Mouse (Mus musculus) CH12F3 (cell line): ENCODE data around the gene Ppil1.

ENCODE experiments used
- in situ Hi-C: fragments of 300-500 bp; cut with MboI; formaldehyde crosslinking; loops from 2 replicates; pipeline ENCODE4 v1.14.3; 2020; ENCODE audit warnings: low sequenced_read_pairs

The Ppil1 gene

GRCm38 (mm10) chr17:29263840-29264633 lies at the start of gene Ppil1:
TSS of gene Ppil1 (minus strand) at chr17:29264186.
- in situ Hi-C loops: loop anchor here (10.0 kb wide), 1 partner anchor 251 kb away; no protein-coding TSS in a partner anchor

- in situ Hi-C loops: no loop called here
Measured at GRCm38 (mm10) chr17:29313300-29313699, 49.3 kb upstream of the Ppil1 start.

GRCm38 (mm10) chr17:29312082-29312481 lies 48.1 kb upstream of the Ppil1 start:
- in situ Hi-C loops: no loop called here

GRCm38 (mm10) chr17:29311602-29312001 lies 47.6 kb upstream of the Ppil1 start:
- in situ Hi-C loops: no loop called here

- in situ Hi-C loops: no loop called here
Measured at GRCm38 (mm10) chr17:29310056-29310623, 46.2 kb upstream of the Ppil1 start.

- in situ Hi-C loops: no loop called here
Measured at GRCm38 (mm10) chr17:29305871-29306270, 41.9 kb upstream of the Ppil1 start.

GRCm38 (mm10) chr17:29305058-29305806 lies 41.2 kb upstream of the Ppil1 start:
- in situ Hi-C loops: no loop called here

- in situ Hi-C loops: no loop called here
Measured at GRCm38 (mm10) chr17:29304376-29305057, 40.5 kb upstream of the Ppil1 start.

- in situ Hi-C loops: no loop called here
Measured at GRCm38 (mm10) chr17:29303856-29304255, 39.9 kb upstream of the Ppil1 start.

- in situ Hi-C loops: no loop called here
Measured at GRCm38 (mm10) chr17:29303087-29303486, 39.1 kb upstream of the Ppil1 start.

GRCm38 (mm10) chr17:29302149-29302548 lies 38.2 kb upstream of the Ppil1 start:
- in situ Hi-C loops: no loop called here

- in situ Hi-C loops: no loop called here
Measured at GRCm38 (mm10) chr17:29301421-29301820, 37.4 kb upstream of the Ppil1 start.

- in situ Hi-C loops: no loop called here
Measured at GRCm38 (mm10) chr17:29300926-29301325, 36.9 kb upstream of the Ppil1 start.

GRCm38 (mm10) chr17:29299282-29299681 lies 35.3 kb upstream of the Ppil1 start:
- in situ Hi-C loops: no loop called here

- in situ Hi-C loops: no loop called here
Measured at GRCm38 (mm10) chr17:29297813-29298212, 33.8 kb upstream of the Ppil1 start.

GRCm38 (mm10) chr17:29297321-29297720 lies 33.3 kb upstream of the Ppil1 start:
- in situ Hi-C loops: no loop called here

- in situ Hi-C loops: no loop called here
Measured at GRCm38 (mm10) chr17:29295835-29296234, 31.8 kb upstream of the Ppil1 start.

- in situ Hi-C loops: no loop called here
Measured at GRCm38 (mm10) chr17:29293807-29294605, 30.0 kb upstream of the Ppil1 start.

- in situ Hi-C loops: no loop called here
Measured at GRCm38 (mm10) chr17:29292996-29293395, 29.0 kb upstream of the Ppil1 start.

- in situ Hi-C loops: no loop called here
Measured at GRCm38 (mm10) chr17:29291793-29292192, 27.8 kb upstream of the Ppil1 start.
